Mouse (Mus musculus) cortical plate, adult 2 months (tissue): ENCODE measurements around the gene Ifitm6.

Source experiments
- CTCF ChIP-seq: fragments of 200-500 bp; IDR thresholded peaks from 2 replicates; pipeline ENCODE4 v1.5.1; 2011; ENCODE audit warnings: mild to moderate bottlenecking, control low read depth, low read length; ENCODE audit not compliant: insufficient read depth; ENCODE audit errors: extremely low read depth
- POLR2A ChIP-seq: fragments of 200-500 bp; IDR thresholded peaks from 2 replicates; pipeline ENCODE4 v1.6.1; 2011; ENCODE audit warnings: mild to moderate bottlenecking, low read length, control low read depth; ENCODE audit not compliant: insufficient read depth; ENCODE audit errors: extremely low read depth

- TF ChIP-seq POLR2A, result peak; percentile 30; the same call in 1 of the 2 replicates
- TF ChIP-seq CTCF, result no peak
Observed at GRCm38 (mm10) chr7:141047581-141048225, 30.0 kb upstream of the Ifitm6 start.
